Mouse (Mus musculus) Patski (cell line): ENCODE data around the gene Itpkb. TPM values are rescaled to one million over a fixed set of nuclear protein-coding genes. Genes with fewer than 3 reads are reported as not detected.

Experiments
- ATAC-seq: fragments of 100-300 bp; one replicate; pipeline ENCODE4 v1.8.0; 2021
- CTCF ChIA-PET: fragments of 350-600 bp; sonication (Branson Sonifier 250); formaldehyde crosslinking; loops from one replicate; lab custom pipeline; 2022; ENCODE audit warnings: inconsistent platforms; lab: Charles Lee
- POLR2A ChIA-PET: fragments of 350-600 bp; sonication (Branson Sonifier 250); formaldehyde crosslinking; loops from one replicate; lab custom pipeline; 2022; ENCODE audit warnings: antibody characterized with exemption, inconsistent platforms; lab: Charles Lee
- DNase-seq: peaks from one replicate; pipeline ENCODE4 v3.0.0-alpha.2; 2011; ENCODE audit warnings: low read depth, low spot score
- H3K27me3 ChIP-seq: fragments of 371-371 bp; one replicate; pipeline ENCODE4 v1.5.1; 2021
- CTCF ChIP-seq: fragments of 100-300 bp; IDR thresholded peaks from one replicate; pipeline ENCODE4 v1.5.1; 2021
- in situ Hi-C: fragments of 300-500 bp; cut with MboI; formaldehyde crosslinking; loops from 3 replicates; pipeline ENCODE4 v1.11.1; 2018; ENCODE audit warnings: low pct_unique_long_range_greater_than_20kb, mixed read lengths
- polyA plus RNA-seq: library from polyadenylated mRNA; unstranded; gene quantifications from one replicate; pipeline ENCODE4 v1.2.3, GENCODE M21; 2021

Gene Itpkb
- polyA plus RNA-seq, 1 experiment from 2014 or later: 15.4 TPM

DNA sequence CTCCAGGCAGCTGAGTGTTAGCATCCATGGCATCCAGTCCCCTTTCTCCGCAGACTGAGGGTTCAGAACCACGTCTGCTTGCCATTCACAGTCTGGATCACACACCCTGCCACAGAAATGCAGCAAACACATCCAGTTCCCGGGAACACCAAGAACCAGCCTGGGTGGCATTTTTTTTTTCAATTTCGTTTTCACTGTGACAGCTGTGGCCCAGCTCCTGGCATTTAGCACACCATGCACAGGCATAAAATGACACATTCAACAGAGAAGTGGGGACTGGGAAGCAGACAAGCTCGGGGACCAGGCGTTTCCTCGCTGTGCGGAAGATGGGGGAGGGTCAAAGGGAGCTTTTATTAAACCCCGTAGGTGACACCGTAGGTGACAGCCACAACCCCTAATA is 97.4 kb downstream of the Itpkb start:
- ChIA-PET POLR2A (interaction anchor here (0.6 kb wide), 1 partner anchor 98 kb away, joined by 3 read pairs; no protein-coding TSS in a partner anchor), CTCF (interaction anchor here (0.7 to 4.6 kb wide), 7 partner anchors 21 to 206 kb away, joined by 3 to 44 read pairs (median 6); no protein-coding TSS in a partner anchor)
- in situ Hi-C loops: no loop called here
- no peak for ATAC-seq
- TF ChIP-seq CTCF: no peak
- H3K27me3 ChIP-seq: no peaks in the 10 kb centered on the region
- no peak for DNase-seq

DNA sequence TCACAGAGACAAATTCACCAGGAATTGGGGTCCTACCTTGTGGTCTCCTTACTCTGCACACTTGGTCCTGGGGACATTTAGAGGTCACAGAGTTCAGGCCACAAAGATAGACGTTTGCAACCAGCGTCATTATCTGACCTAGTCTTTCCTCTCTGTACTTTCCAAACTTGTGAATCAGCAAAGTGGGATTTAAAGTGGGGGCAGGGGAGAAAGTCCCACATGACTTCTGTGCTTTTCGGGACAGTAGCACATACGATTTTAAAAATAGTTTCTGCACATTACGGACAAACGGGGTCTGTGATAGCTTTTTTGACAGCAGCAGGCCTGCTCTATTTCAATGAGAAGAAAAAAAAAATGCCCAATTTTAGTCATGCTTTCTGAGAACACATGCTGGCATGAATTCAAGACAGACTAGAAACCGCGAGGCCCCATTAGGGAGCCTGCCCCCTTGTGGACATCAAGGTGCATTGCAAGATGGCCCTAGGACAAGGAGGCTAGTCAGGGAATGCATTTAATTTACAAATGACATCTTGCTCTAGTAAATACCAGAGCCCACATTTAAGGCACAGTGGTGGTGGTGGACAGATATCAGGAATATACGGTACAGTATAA is 97.9 kb downstream of the Itpkb start:
- ATAC-seq (no peak), DNase-seq (no peak)
- no peaks in the 10 kb centered on the region for H3K27me3 ChIP-seq
- CTCF ChIA-PET: interaction anchor here (0.7 to 4.6 kb wide), 8 partner anchors 21 to 206 kb away, joined by 3 to 44 read pairs (median 4); no protein-coding TSS in a partner anchor
- in situ Hi-C loops: no loop called here
- POLR2A ChIA-PET: interaction anchor here (0.5 to 0.6 kb wide), 2 partner anchors 98 to 230 kb away, joined by 3 to 6 read pairs; no protein-coding TSS in a partner anchor
- no peak for TF ChIP-seq CTCF

DNA sequence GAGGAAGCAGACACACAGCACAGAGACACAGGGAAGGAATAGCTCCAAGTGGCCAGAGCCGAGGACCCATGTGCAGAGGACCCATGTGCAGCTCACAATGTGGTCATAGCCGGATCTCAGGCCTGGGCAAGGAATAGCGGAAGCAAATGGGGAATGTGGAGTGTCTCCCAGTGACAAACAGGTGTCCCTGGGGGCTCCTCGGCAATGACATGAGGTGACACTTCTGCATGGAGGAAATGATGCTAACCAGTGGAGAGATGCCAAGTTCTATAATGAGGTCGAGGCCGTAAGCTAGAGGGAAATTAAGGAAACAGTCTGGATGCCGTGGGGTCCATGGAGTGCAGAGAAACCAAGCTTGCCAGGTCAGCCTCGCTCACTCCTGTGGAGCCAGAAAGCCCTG is 98.6 kb downstream of the Itpkb start:
- CTCF ChIA-PET: interaction anchor here (1.3 to 4.6 kb wide), 7 partner anchors 22 to 207 kb away, joined by 3 to 44 read pairs (median 6); no protein-coding TSS in a partner anchor
- POLR2A ChIA-PET: interaction anchor here (0.5 kb wide), 1 partner anchor 230 kb away, joined by 6 read pairs; no protein-coding TSS in a partner anchor
- no peaks in the 10 kb centered on the region for H3K27me3 ChIP-seq
- TF ChIP-seq CTCF: no peak
- in situ Hi-C loops: no loop called here
- no peak for DNase-seq
- no peak for ATAC-seq

DNA sequence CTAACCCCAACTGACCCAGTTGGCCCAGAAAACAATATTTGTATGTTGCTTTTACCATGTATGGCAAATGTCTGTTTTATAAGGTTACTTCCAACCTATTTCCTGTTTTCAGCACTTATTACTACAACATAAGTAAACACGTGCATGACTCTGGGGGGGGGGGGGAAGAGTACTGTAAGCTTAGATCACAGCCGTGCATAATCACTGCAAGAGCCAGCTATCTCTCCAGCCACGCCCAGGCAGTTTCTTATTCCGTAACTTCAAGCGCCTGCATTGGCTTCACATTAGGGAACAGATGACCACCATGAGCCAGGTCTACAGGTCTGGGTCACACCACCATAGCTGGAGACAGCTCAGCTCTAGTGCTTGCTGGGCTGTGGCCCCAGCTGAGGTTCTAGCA is 99.5 kb downstream of the Itpkb start:
- in situ Hi-C loops: loop anchor here (5.0 kb wide), 2 partner anchors 122 to 337 kb away; no protein-coding TSS in a partner anchor

DNA sequence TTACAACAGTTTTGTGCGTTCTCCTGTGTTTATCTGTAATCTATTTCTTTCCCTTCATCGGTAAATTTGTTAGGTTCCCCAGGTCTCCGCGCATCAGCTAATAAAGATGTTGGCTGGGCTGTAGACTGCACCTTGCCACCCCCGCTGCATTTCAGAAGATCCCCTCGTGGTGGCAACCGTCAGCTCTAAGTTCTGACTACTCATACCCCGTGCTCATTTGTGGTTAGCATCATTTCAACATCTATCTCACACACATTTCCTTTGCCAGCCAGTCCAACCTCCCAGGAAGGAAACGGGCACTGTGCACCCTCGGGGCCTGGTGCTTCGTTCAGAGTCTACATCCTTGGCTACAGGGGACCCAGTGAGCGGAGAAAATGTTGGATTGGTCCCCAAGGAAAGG is 101.5 kb downstream of the Itpkb start:
- CTCF ChIA-PET: interaction anchor here (1.1 to 3.0 kb wide), 4 partner anchors 9 to 163 kb away, joined by 3 to 11 read pairs (median 7); no protein-coding TSS in a partner anchor
- H3K27me3 ChIP-seq: peaks cover under 1% of the 10 kb centered on the region
- no peak for TF ChIP-seq CTCF
- in situ Hi-C loops: loop anchor here (5.0 kb wide), 2 partner anchors 120 to 335 kb away; no protein-coding TSS in a partner anchor
- POLR2A ChIA-PET: no interaction called here
- peak; percentile 41 for ATAC-seq
- no peak for DNase-seq

More for the DNA sequence above, 99.5 kb downstream of the Itpkb start:
- DNase-seq (no peak), ATAC-seq (no peak)
- CTCF ChIA-PET: interaction anchor here (1.3 to 4.6 kb wide), 4 partner anchors 23 to 161 kb away, joined by 3 to 44 read pairs (median 8); no protein-coding TSS in a partner anchor
- no peak for TF ChIP-seq CTCF
- POLR2A ChIA-PET: interaction anchor here (1.2 kb wide), 1 partner anchor 24 kb away, joined by 4 read pairs; no protein-coding TSS in a partner anchor
- H3K27me3 ChIP-seq: no peaks in the 10 kb centered on the region

DNA sequence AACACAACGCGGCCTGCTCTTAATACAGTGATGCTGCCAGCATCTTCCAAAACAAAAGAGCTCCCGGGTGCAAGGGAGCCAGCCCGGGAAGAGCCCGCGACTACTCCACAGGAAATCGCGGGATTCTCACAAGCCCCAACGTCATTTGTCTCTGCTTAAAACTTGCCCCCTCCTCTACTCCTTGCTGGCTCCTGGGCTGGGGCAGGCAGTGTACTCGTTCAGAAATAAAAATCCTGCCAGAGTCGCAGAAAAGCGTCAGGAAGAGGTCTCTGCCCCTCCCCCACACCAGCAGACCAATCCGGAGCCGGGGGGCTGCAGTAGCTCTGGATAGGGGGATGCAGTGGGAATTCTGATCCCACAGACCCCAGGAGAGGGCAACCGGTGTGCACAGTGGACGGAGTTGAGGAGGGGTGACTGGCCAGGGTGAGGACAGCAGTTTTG is 102.8 kb downstream of the Itpkb start:
- CTCF ChIA-PET: interaction anchor here (0.8 to 3.1 kb wide), 8 partner anchors 10 to 165 kb away, joined by 3 to 29 read pairs (median 8); partner anchors contain the start of gene Itpkb
- ATAC-seq (no peak), DNase-seq (no peak)
- H3K27me3 ChIP-seq: peaks cover 12% of the 10 kb centered on the region
- POLR2A ChIA-PET: no interaction called here
- in situ Hi-C loops: loop anchor here (5.0 kb wide), 2 partner anchors 119 to 334 kb away; no protein-coding TSS in a partner anchor
- TF ChIP-seq CTCF: no peak

DNA sequence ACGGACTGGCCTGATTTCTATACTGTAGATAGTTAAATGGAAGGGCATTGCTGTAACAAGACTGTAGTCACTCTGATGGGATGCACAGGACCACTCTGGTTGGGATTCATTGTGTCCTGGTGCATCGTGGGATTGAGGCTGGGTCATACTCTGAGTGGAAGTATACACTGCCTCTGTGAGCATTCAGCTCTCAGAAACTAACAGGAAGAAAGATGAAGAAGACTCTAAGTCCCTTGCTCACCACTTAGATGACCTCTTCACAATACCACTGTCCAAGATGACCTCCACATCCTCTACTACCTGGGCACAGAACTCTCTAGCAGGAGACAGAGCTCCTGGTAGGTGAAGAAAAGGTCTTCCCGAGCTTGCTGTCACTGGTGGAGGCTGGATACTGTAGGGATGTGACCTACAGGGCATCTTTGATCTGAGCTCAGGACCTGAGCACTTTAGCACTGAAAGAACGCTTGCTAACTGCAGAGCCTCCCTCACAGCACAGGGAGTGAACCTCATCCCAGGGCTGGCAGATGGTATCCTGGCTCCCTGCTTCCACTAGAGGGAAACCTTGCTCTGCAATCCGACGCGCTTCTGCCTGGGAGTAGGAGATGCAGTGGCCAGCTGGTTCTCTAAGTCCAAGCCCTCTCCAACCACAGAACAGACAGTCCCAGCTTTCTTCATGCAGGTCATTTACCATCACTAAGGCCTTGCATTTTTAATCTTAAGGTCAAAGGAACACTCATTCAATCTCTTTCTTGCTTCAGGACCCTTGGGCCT is 103.7 kb downstream of the Itpkb start:
- CTCF ChIA-PET: interaction anchor here (0.7 to 3.1 kb wide), 19 partner anchors 11 to 328 kb away, joined by 3 to 29 read pairs (median 4); partner anchors contain the start of genes Itpkb, Psen2 and Stum
- no peak for TF ChIP-seq CTCF
- peak; percentile 45 for ATAC-seq
- in situ Hi-C loops: loop anchor here (5.0 kb wide), 2 partner anchors 118 to 333 kb away; no protein-coding TSS in a partner anchor
- peaks cover 18% of the 10 kb centered on the region for H3K27me3 ChIP-seq
- POLR2A ChIA-PET: interaction anchor here (0.5 to 0.7 kb wide), 2 partner anchors 35 to 52 kb away, joined by 3 to 4 read pairs; no protein-coding TSS in a partner anchor
- DNase-seq: no peak

DNA sequence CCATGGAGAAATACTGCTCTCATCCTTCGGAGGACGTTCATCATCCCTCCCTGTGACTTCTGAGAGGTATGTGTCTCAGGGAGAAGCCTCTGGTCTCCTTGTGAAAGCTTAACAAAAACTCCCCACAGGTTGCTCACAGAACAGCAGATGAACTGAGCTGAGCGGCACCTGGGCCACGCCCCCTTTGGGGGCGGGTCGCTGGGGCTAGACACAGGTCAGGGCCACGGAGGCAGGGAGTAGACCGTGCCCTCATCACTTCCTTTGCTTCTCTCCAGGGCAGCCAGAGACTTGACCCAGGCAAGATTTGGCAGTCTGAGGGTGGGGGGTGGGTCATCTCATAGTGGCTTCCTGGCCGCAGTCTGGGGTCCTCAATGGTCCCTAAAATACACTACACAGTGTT is 104.6 kb downstream of the Itpkb start:
- TF ChIP-seq CTCF: no peak
- DNase-seq (no peak), ATAC-seq (no peak)
- ChIA-PET CTCF (interaction anchor here (0.7 to 3.1 kb wide), 9 partner anchors 18 to 172 kb away, joined by 3 to 29 read pairs (median 5); partner anchors contain the start of genes Itpkb, Psen2 and Stum), POLR2A (no interaction called here)
- H3K27me3 ChIP-seq: peaks cover 27% of the 10 kb centered on the region
- in situ Hi-C loops: loop anchor here (5.0 kb wide), 3 partner anchors 52 to 332 kb away; no protein-coding TSS in a partner anchor

DNA sequence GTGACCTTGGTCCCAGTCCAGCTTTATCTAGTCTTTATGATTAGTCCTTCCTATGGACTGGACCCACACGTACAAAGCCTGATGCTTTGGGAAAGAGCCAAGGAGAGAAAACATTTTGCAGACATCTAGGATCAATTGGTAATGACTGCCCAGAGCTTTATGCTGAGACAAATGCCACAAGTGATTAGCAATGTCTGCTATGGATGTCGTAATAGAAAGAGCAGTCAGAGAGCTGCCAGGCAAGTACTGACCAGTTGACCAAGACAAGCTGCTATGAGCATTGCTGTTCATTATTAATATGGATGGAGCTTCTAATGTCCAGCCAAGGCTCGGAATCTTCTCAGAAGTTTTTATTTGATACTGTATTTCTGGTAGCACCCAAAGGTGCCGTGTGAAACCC is 109.2 kb downstream of the Itpkb start:
- no peak for TF ChIP-seq CTCF

More for the DNA sequence above, 109.2 kb downstream of the Itpkb start:
- no peak for ATAC-seq
- H3K27me3 ChIP-seq: peaks cover 63% of the 10 kb centered on the region
- ChIA-PET POLR2A (interaction anchor here (0.6 kb wide), 1 partner anchor 256 kb away, joined by 3 read pairs; no protein-coding TSS in a partner anchor), CTCF (interaction anchor here (1.3 kb wide), 1 partner anchor 14 kb away, joined by 3 read pairs; no protein-coding TSS in a partner anchor)
- DNase-seq: no peak
- in situ Hi-C loops: loop anchor here (5.0 kb wide), 1 partner anchor 48 kb away; no protein-coding TSS in a partner anchor
